In the genomic region with DNA sequence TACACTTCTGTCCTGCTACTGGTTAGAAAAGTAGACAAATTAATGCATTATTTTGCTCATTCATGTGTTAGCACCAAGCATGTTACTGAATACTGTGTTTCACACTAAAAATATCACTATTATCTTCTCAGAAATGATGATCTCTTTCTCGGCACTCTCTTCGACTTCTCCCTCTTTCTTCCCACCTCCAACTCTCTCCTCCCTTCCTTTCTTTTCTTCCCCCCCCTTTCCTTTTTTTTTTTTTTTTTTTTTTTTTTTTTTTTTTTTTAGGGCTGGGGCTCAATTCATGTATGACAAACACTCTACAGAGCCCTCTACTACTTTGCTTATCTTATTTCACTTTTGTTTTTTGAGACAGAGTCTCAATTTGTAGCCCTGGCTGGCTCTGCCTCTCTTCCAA, we compare ENCODE assay signal across 20 mouse cellular contexts. TPM values are rescaled to one million over a fixed set of nuclear protein-coding genes. Genes with fewer than 3 reads are reported as not detected.
A peak's percentile ranks its signal among the peaks of the same experiment; 100 is the strongest.
DNase-seq lines count a peak whose midpoint lies in the region; ATAC-seq and TF ChIP-seq lines count a peak whose summit lies in the region.
"Had no signal": no experiment of that assay in that cellular context is flagged by ENCODE, and none has a peak within 500 bp of the region (broad histone marks: within the 10 kb centered on the region; RNA-seq: fewer than 3 reads in every experiment).

No protein-coding gene starts in this region.

- H3K9ac ChIP-seq in heart, embryonic 13.5 days = no peak overlapping the region
- H3K9ac ChIP-seq in MEL (ENCODE audit: control insufficient read depth, low read depth, low read length, poor library complexity, severe bottlenecking) = peak overlapping the region; percentile 6; the same call in 1 of the 2 replicates
- peak overlapping the region; percentile 95 for H3K9ac ChIP-seq in liver, embryonic 13.5 days
- H3K9ac ChIP-seq: embryonic facial prominence, embryonic 15.5 days; hindbrain, embryonic 12.5 days; neural tube, embryonic 12.5 days had no signal

- peaks cover 12% of the 10 kb centered on the region for H3K79me2 ChIP-seq in MEL (ENCODE audit: control insufficient read depth, insufficient read depth, low read length, poor library complexity)

- H3K9me3 ChIP-seq in heart, embryonic 13.5 days = no peaks in the 10 kb centered on the region
- H3K9me3 ChIP-seq in MEL (replicated peaks; ENCODE audit: insufficient read depth, low read length) = no peaks in the 10 kb centered on the region
- H3K9me3 ChIP-seq in liver, embryonic 13.5 days (replicated peaks) = no peaks in the 10 kb centered on the region
- H3K9me3 ChIP-seq: embryonic facial prominence, embryonic 10.5 days; embryonic facial prominence, embryonic 15.5 days; forebrain, embryonic 15.5 days; heart, embryonic 15.5 days; hindbrain, embryonic 12.5 days; intestine, embryonic 15.5 days; midbrain, embryonic 12.5 days; neural tube, embryonic 12.5 days had no signal

- ATAC-seq in heart, embryonic 13.5 days (ENCODE audit: extremely low read depth, insufficient number of reproducible peaks, low FRiP score, low TSS enrichment) = no peak
- no peak for ATAC-seq in liver, embryonic 13.5 days (ENCODE audit: low read depth)
- ATAC-seq: hindbrain, postnatal 0 days; Patski had no signal

- no peaks in the 10 kb centered on the region for H3K27me3 ChIP-seq in heart, embryonic 13.5 days (replicated peaks)
- H3K27me3 ChIP-seq in MEL (ENCODE audit: control insufficient read depth in 1 of 2, insufficient read depth in 2 of 2, low read length in 2 of 2) = no peaks in the 10 kb centered on the region
- no peaks in the 10 kb centered on the region for H3K27me3 ChIP-seq in liver, embryonic 13.5 days
- H3K27me3 ChIP-seq: embryonic facial prominence, embryonic 15.5 days; forebrain, embryonic 15.5 days; heart, embryonic 15.5 days; hindbrain, embryonic 12.5 days; intestine, embryonic 15.5 days; midbrain, embryonic 12.5 days; neural tube, embryonic 12.5 days; Patski had no signal

- no peak for TF ChIP-seq EP300 in MEL (IDR thresholded peaks at IDR 0.05; ENCODE audit: low read depth in 1 of 2, low read length in 2 of 2)

- H3K4me2 ChIP-seq in heart, embryonic 13.5 days = peak overlapping the region; percentile 88; the same call in 1 of the 2 replicates
- H3K4me2 ChIP-seq in liver, embryonic 13.5 days = peak overlapping the region; percentile 70

- intact Hi-C loops in heart, postnatal 14 days (cut with DNase I) = no loop called here

- H3K36me3 ChIP-seq in heart, embryonic 13.5 days = no peaks in the 10 kb centered on the region
- peaks cover 0 to 16% of the 10 kb centered on the region in 2 experiments; a peak in 2 of 4 replicates for H3K36me3 ChIP-seq in MEL (ENCODE audit: control insufficient read depth in 1 of 2, insufficient read depth in 2 of 2, low read length in 2 of 2)
- 0 out of 2 replicates have a peak, but pooled peaks cover 4% of the 10 kb centered on the region for H3K36me3 ChIP-seq in liver, embryonic 13.5 days
- H3K36me3 ChIP-seq: embryonic facial prominence, embryonic 10.5 days; embryonic facial prominence, embryonic 15.5 days; forebrain, embryonic 15.5 days; heart, embryonic 15.5 days; hindbrain, embryonic 12.5 days; intestine, embryonic 15.5 days; midbrain, embryonic 12.5 days; neural tube, embryonic 12.5 days had no signal

- H3K27ac ChIP-seq in heart, embryonic 13.5 days (replicated peaks) = no peak overlapping the region
- H3K27ac ChIP-seq in MEL (ENCODE audit: control insufficient read depth, low read depth, low read length) = no peak overlapping the region
- peak overlapping the region; percentile 96 for H3K27ac ChIP-seq in liver, embryonic 13.5 days
- H3K27ac ChIP-seq: midbrain, embryonic 12.5 days; neural tube, embryonic 12.5 days had no signal

- DNase-seq in heart, postnatal 14 days = no peak
- DNase-seq in MEL (ENCODE audit: low read depth, low spot score) = peak; percentile 40
- no peak for DNase-seq in liver, embryonic 13.5 days
- no peak for DNase-seq in adrenal gland, postnatal 36 days
- no peak for DNase-seq in lung, postnatal 36 days
- no peak for DNase-seq in frontal cortex, postnatal 14 days (ENCODE audit: low spot score in 2 of 2)
- DNase-seq: B cell, adult 2 months; lung, embryonic 14.5 days; lung, postnatal 14 days had no signal

- TF ChIP-seq RAD21 in MEL (IDR thresholded peaks at IDR 0.05; ENCODE audit: low read depth, low read length) = no peak

- no peak for TF ChIP-seq CTCF in MEL (IDR thresholded peaks at IDR 0.05 in 2 of 3, conservative IDR thresholded peaks at IDR 0.05 in 1 of 3; ENCODE audit: control insufficient read depth in 1 of 3, insufficient read depth in 1 of 3, low read depth in 2 of 3, low read length in 3 of 3, poor library complexity in 1 of 3, severe bottlenecking in 1 of 3)

- TF ChIP-seq POLR2A in MEL (IDR thresholded peaks at IDR 0.05; ENCODE audit: control insufficient read depth in 1 of 2, insufficient read depth in 1 of 2, low read depth in 1 of 2, low read length in 2 of 2, poor library complexity in 1 of 2) = no peak

- no peak overlapping the region for H3K4me3 ChIP-seq in heart, embryonic 13.5 days
- H3K4me3 ChIP-seq in MEL (ENCODE audit: control insufficient read depth in 1 of 2, insufficient read depth in 1 of 2, low read depth in 2 of 2, low read length in 2 of 2) = peak overlapping the region in 1 of 2 experiments; percentile 84; a peak in 2 of 4 replicates
- peak overlapping the region; percentile 78 for H3K4me3 ChIP-seq in liver, embryonic 13.5 days (replicated peaks)

- H3K4me1 ChIP-seq in heart, embryonic 13.5 days = peaks cover 31% of the 10 kb centered on the region
- H3K4me1 ChIP-seq in MEL (ENCODE audit: control insufficient read depth in 1 of 2, insufficient read depth in 2 of 2, low read length in 2 of 2) = peaks cover 4 to 7% of the 10 kb centered on the region in 2 experiments; a peak in 3 of 4 replicates
- peaks cover 38% of the 10 kb centered on the region for H3K4me1 ChIP-seq in liver, embryonic 13.5 days (replicated peaks)

- 53% methylated on average over 2 of the region's 2 CpGs for WGBS in heart, embryonic 13.5 days
- 23% methylated on average over 2 of the region's 2 CpGs for WGBS in liver, embryonic 13.5 days (ENCODE audit: insufficient replicate concordance)

TF ChIP-seq in MEL, 35 proteins besides CTCF, POLR2A, EP300 and RAD21:
- TF ChIP-seq USF1 (IDR thresholded peaks at IDR 0.05; ENCODE audit: low read depth, low read length) (no peak), NELFE (IDR thresholded peaks at IDR 0.05; ENCODE audit: low read depth, low read length) (no peak), ZNF384 (IDR thresholded peaks at IDR 0.05; ENCODE audit: low read depth, low read length) (peak; percentile 92), MYB (IDR thresholded peaks at IDR 0.05; ENCODE audit: low read depth, low read length) (no peak), SIN3A (IDR thresholded peaks at IDR 0.05; ENCODE audit: low read length) (no peak)
TF ChIP-seq in MEL: peak in this region for 1.

RNA-seq across cellular contexts. Expression of a gene that starts 1.3 kb away (rescaled TPM):
- 9.7 and 9.9 TPM in 2 replicates for polyA plus RNA-seq in heart, embryonic 13.5 days (2015; fragmentation: Nextera tagmentation; extraction: Ambion mirVana)
- 10 to 100 TPM; 34.7 to 35.0 TPM for total RNA-seq in heart, postnatal 14 days (2021)
- 6.3 and 7.8 TPM in 2 replicates for total RNA-seq in MEL (2012; rRNA removed)
- polyA plus RNA-seq in MEL (2012; ENCODE audit: insufficient read depth in 1 of 2, insufficient read length in 2 of 2, low read depth in 1 of 2, low replicate concordance in 2 of 2, missing spikeins in 1 of 2) = 1 to 10 TPM in 1 of 2 experiments, not detected in 1; 6.8 TPM
- 12.7 and 15.4 TPM in 2 replicates for polyA plus RNA-seq in liver, embryonic 13.5 days (2015; fragmentation: Nextera tagmentation; extraction: Ambion mirVana)
- 10 to 100 TPM; 16.2 to 16.8 TPM for total RNA-seq in adrenal gland, postnatal 36 days (2021)

RNA-seq across cellular contexts. Expression of a gene that starts 2.2 kb away (rescaled TPM):
- polyA plus RNA-seq in heart, embryonic 13.5 days (2015; fragmentation: Nextera tagmentation; extraction: Ambion mirVana) = 0.15 and 0.31 TPM in 2 replicates
- under 1 TPM; 0.45 to 0.56 TPM for total RNA-seq in heart, postnatal 14 days (2021)
- total RNA-seq in MEL (2012; rRNA removed) = 1.3 and 2.0 TPM in 2 replicates
- polyA plus RNA-seq in MEL (2012; ENCODE audit: insufficient read depth in 1 of 2, insufficient read length in 2 of 2, low read depth in 1 of 2, low replicate concordance in 2 of 2, missing spikeins in 1 of 2) = 1 to 10 TPM in 1 of 2 experiments, not detected in 1; 1.3 TPM
- 0.71 and 1.0 TPM in 2 replicates for polyA plus RNA-seq in liver, embryonic 13.5 days (2015; fragmentation: Nextera tagmentation; extraction: Ambion mirVana)
- under 1 TPM; 0.40 to 0.56 TPM for total RNA-seq in adrenal gland, postnatal 36 days (2021)

RNA-seq across cellular contexts. Expression of a gene that starts 20.5 kb away (rescaled TPM):
- polyA plus RNA-seq in heart, embryonic 13.5 days (2015; fragmentation: Nextera tagmentation; extraction: Ambion mirVana) = 64.0 and 70.4 TPM in 2 replicates
- total RNA-seq in heart, postnatal 14 days (2021) = 10 to 100 TPM; 56.1 to 56.4 TPM
- total RNA-seq in MEL (2012; rRNA removed) = 20.3 and 23.1 TPM in 2 replicates
- 100 to 1,000 TPM in 1 of 2 experiments, 10 to 100 TPM in 1; 52.0 to 127 TPM for polyA plus RNA-seq in MEL (2012; ENCODE audit: insufficient read depth in 1 of 2, insufficient read length in 2 of 2, low read depth in 1 of 2, low replicate concordance in 2 of 2, missing spikeins in 1 of 2)
- polyA plus RNA-seq in liver, embryonic 13.5 days (2015; fragmentation: Nextera tagmentation; extraction: Ambion mirVana) = 73.6 and 91.4 TPM in 2 replicates
- total RNA-seq in adrenal gland, postnatal 36 days (2021) = 10 to 100 TPM; 47.1 to 51.0 TPM
